Mouse (Mus musculus): ENCODE data around the gene Gm28635.
A peak's percentile ranks its signal among the peaks of the same experiment; 100 is the strongest.

The Gm28635 gene

GRCm38 (mm10) chr2:84638428-84639220, 39.2 kb downstream of the Gm28635 start:
- DNase-seq (ENCODE audit: inconsistent age in 2 of 2, low spot score in 1 of 2), result peak in 1 of 2 experiments; percentile 47

- peak in 1 of 2 experiments; percentile 57 for DNase-seq (ENCODE audit: inconsistent age in 2 of 2, low spot score in 1 of 2)
These were observed 40.2 kb downstream of the Gm28635 start for GRCm38 (mm10) chr2:84637452-84638165.

- peak in 1 of 2 experiments; percentile 82 for DNase-seq (ENCODE audit: inconsistent age in 2 of 2, low spot score in 1 of 2)
These were observed 41.6 kb downstream of the Gm28635 start for GRCm38 (mm10) chr2:84636231-84636741.

GRCm38 (mm10) chr2:84635611-84636010, 42.2 kb downstream of the Gm28635 start:
- DNase-seq (ENCODE audit: inconsistent age in 2 of 2, low spot score in 1 of 2), result peak; percentile 90 to 95

- peak in 1 of 2 experiments; percentile 75 for DNase-seq (ENCODE audit: inconsistent age in 2 of 2, low spot score in 1 of 2)
These were observed 42.8 kb downstream of the Gm28635 start for GRCm38 (mm10) chr2:84634934-84635482.

- DNase-seq (ENCODE audit: inconsistent age in 2 of 2, low spot score in 1 of 2), result peak; percentile 54 to 85
These were observed 43.8 kb downstream of the Gm28635 start for GRCm38 (mm10) chr2:84634006-84634405.

- peak; percentile 63 to 88 for DNase-seq (ENCODE audit: inconsistent age in 2 of 2, low spot score in 1 of 2)
These were observed 44.8 kb downstream of the Gm28635 start for GRCm38 (mm10) chr2:84632999-84633398.

- peak in 1 of 2 experiments; percentile 32 for DNase-seq (ENCODE audit: inconsistent age in 2 of 2, low spot score in 1 of 2)
These were observed 45.8 kb downstream of the Gm28635 start for GRCm38 (mm10) chr2:84632001-84632400.

- no peak for DNase-seq (ENCODE audit: inconsistent age in 2 of 2, low spot score in 1 of 2)
These were observed 50.8 kb downstream of the Gm28635 start for GRCm38 (mm10) chr2:84627036-84627435.

- DNase-seq (ENCODE audit: inconsistent age in 2 of 2, low spot score in 1 of 2), result no peak
These were observed 51.4 kb downstream of the Gm28635 start for GRCm38 (mm10) chr2:84626366-84626975.

- no peak for DNase-seq (ENCODE audit: inconsistent age in 2 of 2, low spot score in 1 of 2)
These were observed 53.6 kb downstream of the Gm28635 start for GRCm38 (mm10) chr2:84624201-84624600.

GRCm38 (mm10) chr2:84623428-84624119, 54.3 kb downstream of the Gm28635 start:
- no peak for DNase-seq (ENCODE audit: inconsistent age in 2 of 2, low spot score in 1 of 2)

- DNase-seq (ENCODE audit: inconsistent age in 2 of 2, low spot score in 1 of 2), result no peak
These were observed 55.2 kb downstream of the Gm28635 start for GRCm38 (mm10) chr2:84622668-84623067.

- peak in 1 of 2 experiments; percentile 37 for DNase-seq (ENCODE audit: inconsistent age in 2 of 2, low spot score in 1 of 2)
These were observed 58.0 kb downstream of the Gm28635 start for GRCm38 (mm10) chr2:84619646-84620340.

- DNase-seq (ENCODE audit: inconsistent age in 2 of 2, low spot score in 1 of 2), result peak; percentile 68 to 86
These were observed 58.9 kb downstream of the Gm28635 start for GRCm38 (mm10) chr2:84618914-84619313.

- peak in 1 of 2 experiments; percentile 87 for DNase-seq (ENCODE audit: inconsistent age in 2 of 2, low spot score in 1 of 2)
These were observed 60.0 kb downstream of the Gm28635 start for GRCm38 (mm10) chr2:84617637-84618515.

- no peak for DNase-seq (ENCODE audit: inconsistent age in 2 of 2, low spot score in 1 of 2)
These were observed 65.1 kb downstream of the Gm28635 start for GRCm38 (mm10) chr2:84612764-84613163.

GRCm38 (mm10) chr2:84607842-84608241, 70.0 kb downstream of the Gm28635 start:
- no peak for DNase-seq (ENCODE audit: inconsistent age in 2 of 2, low spot score in 1 of 2)

- no peak for DNase-seq (ENCODE audit: inconsistent age in 2 of 2, low spot score in 1 of 2)
These were observed 76.9 kb downstream of the Gm28635 start for GRCm38 (mm10) chr2:84600977-84601376.

Data from adrenal gland, adult (tissue).